Mouse (Mus musculus): ENCODE measurements around the gene Olfr1328.
"Not testable (repeated sequence)": the region's sequence is repeated elsewhere in the genome, so short reads cannot be mapped to it uniquely, and the experiment has no call there.

The Olfr1328 gene

GRCm38 (mm10) chr4:118938512-118938911, at the start of gene Olfr1328:
TSS of gene Olfr1328 (minus strand) at chr4:118938612.
- no peak for DNase-seq (ENCODE audit: low spot score)

DNA sequence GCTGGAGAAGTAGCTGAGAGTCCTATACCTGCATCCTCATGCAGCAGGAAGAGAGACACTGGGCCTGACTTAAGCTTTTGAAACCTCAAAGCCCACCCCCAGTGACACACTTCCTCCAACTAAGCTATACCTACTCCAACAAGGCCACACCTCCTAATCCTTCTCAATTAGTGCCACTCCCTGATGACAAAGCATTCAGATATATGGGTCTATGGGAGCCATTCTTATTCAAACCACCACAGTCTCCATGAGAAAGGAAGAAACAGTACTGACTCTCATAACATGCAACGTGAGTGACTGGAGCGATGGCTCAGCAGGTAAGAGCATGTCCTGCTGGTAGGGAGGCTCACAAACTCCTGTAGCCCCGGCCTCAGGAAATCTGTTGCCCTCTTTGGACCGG, 46.9 kb upstream of the Olfr1328 start:
- no peak for DNase-seq (ENCODE audit: low spot score)

DNA sequence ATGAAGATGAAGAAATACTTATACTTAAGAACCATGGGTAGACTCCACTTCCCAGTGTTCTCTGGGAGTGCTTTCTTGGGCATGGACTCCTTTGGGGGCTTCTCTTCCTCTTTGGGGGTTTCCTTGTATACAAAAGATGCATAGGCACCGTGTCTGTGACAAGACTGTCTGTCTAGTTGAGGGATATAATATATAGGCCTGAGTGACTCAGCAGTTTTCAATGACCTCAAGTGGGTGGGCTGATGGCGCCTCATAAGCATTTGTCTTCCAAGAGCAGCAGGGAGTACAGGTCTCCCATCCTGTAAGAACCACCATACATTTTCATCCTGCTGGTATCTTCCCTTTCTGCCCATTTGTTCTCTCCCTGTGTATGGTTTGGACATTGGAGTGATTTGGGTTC, 34.9 kb upstream of the Olfr1328 start:
- no peak for DNase-seq (ENCODE audit: low spot score)

- DNase-seq (ENCODE audit: low spot score) = no peak
These were observed 29.3 kb upstream of the Olfr1328 start for GRCm38 (mm10) chr4:118967711-118968110.

- no peak for DNase-seq (ENCODE audit: low spot score)
These were observed 22.8 kb upstream of the Olfr1328 start, which contains the start of gene Lao1 for GRCm38 (mm10) chr4:118961141-118961628. TSS of gene Lao1 (plus strand) at chr4:118961578.

GRCm38 (mm10) chr4:118958812-118959211, 20.4 kb upstream of the Olfr1328 start:
- DNase-seq (ENCODE audit: low spot score) = no peak

GRCm38 (mm10) chr4:118931326-118931725, 7.1 kb downstream of the Olfr1328 start:
- not testable (repeated sequence) for DNase-seq (ENCODE audit: low spot score)

DNA sequence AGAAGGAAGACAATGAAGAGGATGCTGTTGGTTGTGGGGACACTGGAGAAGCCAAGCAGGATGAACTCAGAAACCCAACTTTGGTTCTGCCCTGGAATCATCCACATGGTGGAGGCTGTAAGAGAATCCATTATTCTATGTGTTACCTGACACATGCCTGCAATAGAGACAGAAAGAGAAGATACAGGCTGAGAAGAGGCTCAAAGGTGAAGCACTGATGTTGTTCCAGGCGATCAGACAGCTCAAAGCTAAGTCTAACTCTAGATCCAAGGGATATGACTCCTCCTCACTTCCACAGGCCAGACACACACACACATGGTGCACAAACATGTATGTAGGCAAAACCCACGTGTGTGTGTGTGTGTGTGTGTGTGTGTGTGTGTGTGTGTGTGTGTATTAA, 21.0 kb downstream of the Olfr1328 start, which contains the start of gene Olfr1329:
TSS of gene Olfr1329 (minus strand) at position 101 of the 400 bp plus-strand sequence.
- DNase-seq (ENCODE audit: low spot score) = not testable (repeated sequence)

DNA sequence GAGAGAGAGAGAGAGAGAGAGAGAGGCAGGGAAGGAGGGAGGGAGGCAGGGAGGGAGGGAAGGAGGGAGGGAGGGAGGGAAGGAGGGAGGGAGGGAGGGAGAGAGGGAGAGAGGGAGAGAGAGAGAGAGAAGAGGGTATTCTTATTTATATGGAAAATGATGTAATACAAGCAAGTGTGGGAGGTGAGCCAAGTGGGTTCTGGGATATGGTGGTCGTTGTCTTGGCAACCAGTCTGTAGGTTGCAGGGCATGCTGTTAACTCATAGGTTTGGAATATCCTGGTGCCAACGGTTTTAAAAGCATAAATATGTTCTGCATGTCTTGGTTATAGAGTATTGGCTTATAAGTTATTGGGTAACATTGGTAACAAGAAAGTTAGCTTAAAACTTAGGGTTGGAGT, 36.4 kb downstream of the Olfr1328 start:
- DNase-seq (ENCODE audit: low spot score) = no peak

DNA sequence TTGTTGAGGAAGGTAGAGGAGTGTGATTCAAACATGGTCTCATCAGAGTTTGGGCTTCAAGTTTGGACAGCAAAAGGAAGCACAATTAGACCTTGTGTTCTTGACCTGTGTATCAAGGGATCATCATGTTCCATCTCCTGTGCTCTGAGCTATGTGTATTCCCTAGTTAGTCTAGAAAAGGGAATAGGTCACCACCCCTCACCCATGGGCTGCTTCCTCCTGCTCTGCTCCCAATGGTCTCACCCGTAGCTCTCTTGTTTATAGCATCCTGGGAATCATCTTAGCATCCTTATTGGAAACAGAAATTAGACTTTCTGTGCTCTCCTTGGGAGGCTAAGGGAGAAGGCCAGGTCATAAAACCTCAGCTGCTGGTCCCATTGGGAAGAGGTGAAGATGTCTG, 50.1 kb downstream of the Olfr1328 start, which contains the start of gene Olfr1330:
TSS of gene Olfr1330 (plus strand) at position 301 of the 400 bp plus-strand sequence.
- DNase-seq (ENCODE audit: low spot score) = no peak
